ENCODE assay signal across 8 mouse cellular contexts in the genomic region with DNA sequence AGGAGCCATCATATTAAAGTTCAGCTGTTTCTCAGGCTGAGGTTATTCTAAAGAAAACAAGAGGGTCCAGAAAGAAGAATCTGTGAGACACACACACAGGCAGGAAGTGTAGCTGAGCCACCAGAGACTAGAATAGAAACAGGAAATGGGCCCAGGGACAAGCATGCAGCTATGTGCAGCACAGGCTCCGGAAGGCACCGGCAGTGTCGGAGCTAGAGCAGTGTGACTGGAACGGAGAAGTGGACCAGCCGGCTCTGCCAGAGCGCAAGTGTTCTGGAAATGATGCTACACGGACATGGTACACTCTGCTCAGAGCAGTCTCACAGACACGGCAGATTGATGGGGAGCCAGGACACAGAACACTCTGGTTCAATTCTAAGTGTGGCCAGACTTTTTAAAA. TPM values are rescaled to one million over a fixed set of nuclear protein-coding genes. Genes with fewer than 3 reads are reported as not detected.
DNase-seq lines count a peak whose midpoint lies in the region; ATAC-seq and TF ChIP-seq lines count a peak whose summit lies in the region.

No protein-coding gene starts in this region.

- peak overlapping the region; percentile 3 for H3K4me2 ChIP-seq in liver, embryonic 12.5 days

- H3K36me3 ChIP-seq in testis, adult 2 months (ENCODE audit: control insufficient read depth, insufficient read depth, low read length): no peaks in the 10 kb centered on the region
- H3K36me3 ChIP-seq in heart, adult 2 months (ENCODE audit: control insufficient read depth, insufficient read depth, low read length): peaks cover 45% of the 10 kb centered on the region
- H3K36me3 ChIP-seq in liver, embryonic 12.5 days: peaks cover 97% of the 10 kb centered on the region

- TF ChIP-seq CTCF in testis, adult 2 months (IDR thresholded peaks at IDR 0.05; ENCODE audit: control insufficient read depth, insufficient read depth, insufficient replicate concordance, low read depth, low read length): no peak
- no peak for TF ChIP-seq CTCF in heart, adult 2 months (IDR thresholded peaks at IDR 0.05)

- peak overlapping the region; percentile 61; the same call in 1 of the 2 replicates for H3K27ac ChIP-seq in testis, adult 2 months (ENCODE audit: control insufficient read depth, insufficient read depth, low read depth, low read length)
- peak overlapping the region; percentile 90 for H3K27ac ChIP-seq in heart, adult 2 months
- peak overlapping the region; percentile 38 for H3K27ac ChIP-seq in liver, embryonic 12.5 days

- H3K4me3 ChIP-seq in testis, adult 2 months (ENCODE audit: control insufficient read depth, low read depth, low read length): no peak overlapping the region
- H3K4me3 ChIP-seq in heart, adult 2 months: no peak overlapping the region
- H3K4me3 ChIP-seq in liver, embryonic 12.5 days: no peak overlapping the region

- peak; percentile 99 for TF ChIP-seq EP300 in heart, adult 2 months (IDR thresholded peaks at IDR 0.05; ENCODE audit: insufficient read depth, low read depth, low read length)

- no peak for DNase-seq in testis, postnatal 10 days (ENCODE audit: low spot score)
- peak; percentile 82 to 83 for DNase-seq in cerebellum, postnatal 25 days
- peak; percentile 80 to 89 for DNase-seq in heart, adult 2 months
- peak; percentile 80 for DNase-seq in kidney, adult 9 months
- peak; percentile 50 to 59 for DNase-seq in right cerebral cortex, adult 2 months (ENCODE audit: low spot score in 2 of 2)
- DNase-seq in yolk sac, embryonic 10.5 days (ENCODE audit: low spot score): peak; percentile 62

- 0% methylated on average over 8 of the region's 8 CpGs for WGBS in heart, adult 2 months
- WGBS in liver, embryonic 12.5 days (ENCODE audit: insufficient replicate concordance): 24% methylated on average over 8 of the region's 8 CpGs

- H3K79me2 ChIP-seq in heart, adult 2 months (replicated peaks; ENCODE audit: control insufficient read depth, insufficient read depth, low read length): peaks cover 3% of the 10 kb centered on the region

- no peaks in the 10 kb centered on the region; the same call in 1 of the 2 replicates for H3K4me1 ChIP-seq in testis, adult 2 months (ENCODE audit: control insufficient read depth, insufficient read depth, low read length)
- H3K4me1 ChIP-seq in heart, adult 2 months (ENCODE audit: control insufficient read depth, insufficient read depth, low read length): peaks cover 27% of the 10 kb centered on the region
- peaks cover 72% of the 10 kb centered on the region for H3K4me1 ChIP-seq in liver, embryonic 12.5 days

- no peaks in the 10 kb centered on the region for H3K9me3 ChIP-seq in liver, embryonic 12.5 days (replicated peaks)

- intact Hi-C loops in heart, adult 2 months (cut with DNase I): loop anchor here (1.0 to 2.0 kb wide), 3 partner anchors 22 to 44 kb away; no protein-coding TSS in a partner anchor

- ATAC-seq in liver, embryonic 12.5 days: peak; percentile 52

- H3K27me3 ChIP-seq in testis, adult 2 months (ENCODE audit: control insufficient read depth, insufficient read depth, low read length): no peaks in the 10 kb centered on the region
- no peaks in the 10 kb centered on the region for H3K27me3 ChIP-seq in heart, adult 2 months (ENCODE audit: control insufficient read depth, insufficient read depth, low read length)
- H3K27me3 ChIP-seq in liver, embryonic 12.5 days (replicated peaks): no peaks in the 10 kb centered on the region

- no peak for TF ChIP-seq POLR2A in testis, adult 2 months (IDR thresholded peaks at IDR 0.05; ENCODE audit: control insufficient read depth, low read depth, low read length)
- peak; percentile 77 for TF ChIP-seq POLR2A in heart, adult 2 months (IDR thresholded peaks at IDR 0.05; ENCODE audit: insufficient read depth, low read depth, low read length)

- H3K9ac ChIP-seq in heart, adult 2 months (ENCODE audit: low read depth, low read length): peak overlapping the region; percentile 5; the same call in 1 of the 2 replicates
- no peak overlapping the region for H3K9ac ChIP-seq in liver, embryonic 12.5 days

RNA-seq across cellular contexts. Expression of a gene that starts 34.5 kb away (rescaled TPM):
- 8.7 and 8.9 TPM in 2 replicates for polyA plus RNA-seq in testis, adult 2 months (2012; rRNA removed)
- total RNA-seq in heart, adult 2 months (2021): 10 to 100 TPM; 11.7 to 12.1 TPM
- 9.5 and 11.7 TPM in 2 replicates for polyA plus RNA-seq in heart, adult 2 months (2012; rRNA removed)
- 7.0 and 10.0 TPM in 2 replicates for polyA plus RNA-seq in liver, embryonic 12.5 days (2016; fragmentation: Nextera tagmentation; extraction: Ambion mirVana)

RNA-seq across cellular contexts. Expression of a gene that starts 49.6 kb away (rescaled TPM):
- polyA plus RNA-seq in testis, adult 2 months (2012; rRNA removed): 33.9 and 36.4 TPM in 2 replicates
- 10 to 100 TPM; 34.2 to 38.0 TPM for total RNA-seq in heart, adult 2 months (2021)
- polyA plus RNA-seq in heart, adult 2 months (2012; rRNA removed): 27.8 and 28.1 TPM in 2 replicates
- polyA plus RNA-seq in liver, embryonic 12.5 days (2016; fragmentation: Nextera tagmentation; extraction: Ambion mirVana): 14.7 TPM in 2 replicates

RNA-seq across cellular contexts. Expression of a gene that starts 57.0 kb away (rescaled TPM):
- 4.2 and 4.5 TPM in 2 replicates for polyA plus RNA-seq in testis, adult 2 months (2012; rRNA removed)
- total RNA-seq in heart, adult 2 months (2021): 10 to 100 TPM; 21.3 to 27.7 TPM
- polyA plus RNA-seq in heart, adult 2 months (2012; rRNA removed): 37.3 and 40.1 TPM in 2 replicates
- 4.6 and 5.5 TPM in 2 replicates for polyA plus RNA-seq in liver, embryonic 12.5 days (2016; fragmentation: Nextera tagmentation; extraction: Ambion mirVana)

Comparison
In these comparisons a context has a peak if more than half of its experiments do, and no peak if none do; other contexts are left out.
1. H3K27ac ChIP-seq: peak in every context shown above with its lines; median percentile 90 in heart, adult 2 months; 61 in testis, adult 2 months; 38 in liver, embryonic 12.5 days.